In the genomic region with DNA sequence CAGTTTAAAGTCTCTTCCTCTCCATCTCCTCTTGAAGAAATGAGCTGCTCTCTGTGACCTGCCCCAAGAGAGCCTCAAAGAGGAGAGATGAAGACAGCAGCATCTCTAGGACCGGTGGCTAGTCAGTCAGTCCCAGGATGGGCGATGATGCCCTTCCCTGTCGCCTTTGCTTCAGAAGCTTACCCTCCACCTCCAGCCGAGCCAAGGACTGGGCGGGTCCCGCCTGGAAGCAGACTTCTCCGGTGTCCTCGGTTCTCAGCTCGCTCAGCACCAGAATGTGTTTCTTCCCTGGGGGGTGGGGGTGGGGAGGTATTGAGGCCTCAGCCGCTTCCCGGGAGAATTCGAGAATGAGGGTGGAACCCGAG, we compare ENCODE assay signal across 9 mouse cellular contexts. TPM values are rescaled to one million over a fixed set of nuclear protein-coding genes. Genes with fewer than 3 reads are reported as not detected.
DNase-seq lines count a peak whose midpoint lies in the region; ATAC-seq and TF ChIP-seq lines count a peak whose summit lies in the region.
"Had no signal": no experiment of that assay in that cellular context is flagged by ENCODE, and none has a peak within 500 bp of the region (broad histone marks: within the 10 kb centered on the region; RNA-seq: fewer than 3 reads in every experiment).

No protein-coding gene starts in this region.

- 2% methylated on average over 13 of the region's 13 CpGs for WGBS in cerebellum, adult 2 months
- WGBS in limb, embryonic 12.5 days: under 1% methylated on average over 13 of the region's 13 CpGs
- WGBS in stomach, embryonic 15.5 days: 5% methylated on average over 13 of the region's 13 CpGs

- no peak for ATAC-seq in megakaryocyte, adult 5-6 weeks (ENCODE audit: poor library complexity, severe bottlenecking)
- no peak for ATAC-seq in limb, embryonic 12.5 days (ENCODE audit: insufficient number of reproducible peaks, insufficient read depth, low FRiP score, low TSS enrichment, low read depth)
- ATAC-seq in stomach, embryonic 15.5 days (ENCODE audit: insufficient read depth, low FRiP score, low read depth): no peak
- no peak for ATAC-seq in megakaryocyte progenitor cell, adult 5-6 weeks (replicated peaks; ENCODE audit: poor library complexity)

- peak overlapping the region; percentile 81 for H3K4me2 ChIP-seq in limb, embryonic 12.5 days
- H3K4me2 ChIP-seq in stomach, embryonic 15.5 days: peak overlapping the region; percentile 95

- peak overlapping the region; percentile 68 for H3K4me3 ChIP-seq in cerebellum, adult 2 months (replicated peaks; ENCODE audit: insufficient read depth, low read depth, low read length)
- H3K4me3 ChIP-seq in megakaryocyte, embryonic 14.5 days (replicated peaks): peak overlapping the region; percentile 89
- peak overlapping the region; percentile 54 for H3K4me3 ChIP-seq in limb, embryonic 12.5 days (replicated peaks)
- H3K4me3 ChIP-seq in stomach, embryonic 15.5 days (replicated peaks): peak overlapping the region; percentile 49

- peaks cover 20% of the 10 kb centered on the region for H3K4me1 ChIP-seq in cerebellum, adult 2 months (ENCODE audit: control insufficient read depth, insufficient read depth, low read length)
- peaks cover 20% of the 10 kb centered on the region for H3K4me1 ChIP-seq in megakaryocyte, embryonic 14.5 days
- peaks cover 16% of the 10 kb centered on the region for H3K4me1 ChIP-seq in limb, embryonic 12.5 days (replicated peaks)
- H3K4me1 ChIP-seq in stomach, embryonic 15.5 days: peaks cover 12% of the 10 kb centered on the region

- no peak for TF ChIP-seq CTCF in cerebellum, adult 2 months (IDR thresholded peaks at IDR 0.05; ENCODE audit: borderline replicate concordance, insufficient read depth, low read depth, low read length)

- H3K27me3 ChIP-seq in cerebellum, adult 2 months (ENCODE audit: control insufficient read depth, insufficient read depth, low read length): no peaks in the 10 kb centered on the region
- H3K27me3 ChIP-seq in megakaryocyte, embryonic 14.5 days (replicated peaks): peaks cover 99% of the 10 kb centered on the region
- H3K27me3 ChIP-seq in limb, embryonic 12.5 days: peaks cover 84% of the 10 kb centered on the region
- H3K27me3 ChIP-seq in stomach, embryonic 15.5 days (replicated peaks): peaks cover 46% of the 10 kb centered on the region

- DNase-seq in cerebellum, adult 2 months: no peak
- DNase-seq in cerebellum, adult 8-10 months: no peak
- DNase-seq in left cerebral cortex, postnatal 14 days (ENCODE audit: low spot score in 2 of 2): no peak

- intact Hi-C loops in left cerebral cortex, postnatal 14 days (cut with DNase I): no loop called here

- H3K9me3 ChIP-seq in megakaryocyte, embryonic 14.5 days: peaks cover 7% of the 10 kb centered on the region; the same call in 1 of the 2 replicates
- H3K9me3 ChIP-seq in limb, embryonic 12.5 days: no peaks in the 10 kb centered on the region
- no peaks in the 10 kb centered on the region for H3K9me3 ChIP-seq in stomach, embryonic 15.5 days

- H3K27ac ChIP-seq in cerebellum, adult 2 months (ENCODE audit: insufficient read depth, low read length): no peak overlapping the region
- H3K27ac ChIP-seq in limb, embryonic 12.5 days: no peak overlapping the region
- H3K27ac ChIP-seq in stomach, embryonic 15.5 days: no peak overlapping the region

- no peaks in the 10 kb centered on the region for H3K36me3 ChIP-seq in megakaryocyte, embryonic 14.5 days (replicated peaks; ENCODE audit: low read length)
- H3K36me3 ChIP-seq in limb, embryonic 12.5 days: peaks cover 32% of the 10 kb centered on the region
- H3K36me3 ChIP-seq in stomach, embryonic 15.5 days: peaks cover 24% of the 10 kb centered on the region

- no peak for TF ChIP-seq POLR2A in cerebellum, adult 2 months (IDR thresholded peaks at IDR 0.05; ENCODE audit: borderline replicate concordance, insufficient read depth, low read length)

- H3K9ac ChIP-seq in limb, embryonic 12.5 days (replicated peaks): no peak overlapping the region; the same call in 1 of the 2 replicates
- no peak overlapping the region for H3K9ac ChIP-seq in stomach, embryonic 15.5 days

RNA-seq across cellular contexts. Expression of a gene that starts 7.7 kb away (rescaled TPM):
- 41.3 and 46.6 TPM in 2 replicates for polyA plus RNA-seq in cerebellum, adult 2 months (2012; rRNA removed)
- 1.7 TPM in 1 of 2 replicates, not detected in the other for polyA plus RNA-seq in megakaryocyte, embryonic 14.5 days (2012; ENCODE audit: insufficient read depth, low replicate concordance)
- total RNA-seq in megakaryocyte, adult 5-6 weeks (2015): 0.11 TPM in 1 of 2 replicates, not detected in the other
- total RNA-seq in megakaryocyte, adult 5-6 weeks (2017): 0.15 TPM in 1 of 2 replicates, not detected in the other
- 0.36 and 0.74 TPM in 2 replicates for polyA plus RNA-seq in limb, embryonic 12.5 days (2016; fragmentation: Nextera tagmentation; extraction: Ambion mirVana)
- 2.3 and 2.7 TPM in 2 replicates for polyA plus RNA-seq in stomach, embryonic 15.5 days (2015; fragmentation: Nextera tagmentation; extraction: Ambion mirVana)
- not detected in 2 replicates for total RNA-seq in megakaryocyte progenitor cell, adult 5-6 weeks (2015)
- 2.9 TPM in 1 of 2 replicates, not detected in the other for total RNA-seq in megakaryocyte progenitor cell, adult 5-6 weeks (2017)
- 10 to 100 TPM; 76.1 to 77.3 TPM for total RNA-seq in left cerebral cortex, postnatal 14 days (2021)

RNA-seq across cellular contexts. Expression of a gene that starts 7.9 kb away (rescaled TPM):
- polyA plus RNA-seq in cerebellum, adult 2 months (2012; rRNA removed): 88.3 and 92.6 TPM in 2 replicates
- polyA plus RNA-seq in megakaryocyte, embryonic 14.5 days (2012; ENCODE audit: insufficient read depth, low replicate concordance): 9.2 and 30.3 TPM in 2 replicates
- 0.50 and 0.69 TPM in 2 replicates for total RNA-seq in megakaryocyte, adult 5-6 weeks (2015)
- 0.37 and 0.41 TPM in 2 replicates for total RNA-seq in megakaryocyte, adult 5-6 weeks (2017)
- polyA plus RNA-seq in limb, embryonic 12.5 days (2016; fragmentation: Nextera tagmentation; extraction: Ambion mirVana): 22.1 and 27.1 TPM in 2 replicates
- 40.9 and 41.9 TPM in 2 replicates for polyA plus RNA-seq in stomach, embryonic 15.5 days (2015; fragmentation: Nextera tagmentation; extraction: Ambion mirVana)
- 0.27 and 0.83 TPM in 2 replicates for total RNA-seq in megakaryocyte progenitor cell, adult 5-6 weeks (2015)
- 0.57 and 2.0 TPM in 2 replicates for total RNA-seq in megakaryocyte progenitor cell, adult 5-6 weeks (2017)
- 10 to 100 TPM; 77.0 to 79.3 TPM for total RNA-seq in left cerebral cortex, postnatal 14 days (2021)

RNA-seq across cellular contexts. Expression of a gene that starts 19.2 kb away (rescaled TPM):
- polyA plus RNA-seq in cerebellum, adult 2 months (2012; rRNA removed): 41.1 and 44.0 TPM in 2 replicates
- 8.6 and 12.9 TPM in 2 replicates for polyA plus RNA-seq in megakaryocyte, embryonic 14.5 days (2012; ENCODE audit: insufficient read depth, low replicate concordance)
- not detected in 2 replicates for total RNA-seq in megakaryocyte, adult 5-6 weeks (2015)
- not detected in 2 replicates for total RNA-seq in megakaryocyte, adult 5-6 weeks (2017)
- polyA plus RNA-seq in limb, embryonic 12.5 days (2016; fragmentation: Nextera tagmentation; extraction: Ambion mirVana): 98.3 and 104 TPM in 2 replicates
- 75.1 and 84.0 TPM in 2 replicates for polyA plus RNA-seq in stomach, embryonic 15.5 days (2015; fragmentation: Nextera tagmentation; extraction: Ambion mirVana)
- total RNA-seq in megakaryocyte progenitor cell, adult 5-6 weeks (2015): 1.0 TPM in 1 of 2 replicates, not detected in the other
- total RNA-seq in megakaryocyte progenitor cell, adult 5-6 weeks (2017): 0.30 TPM in 1 of 2 replicates, not detected in the other
- total RNA-seq in left cerebral cortex, postnatal 14 days (2021): 10 to 100 TPM; 33.4 to 35.1 TPM

RNA-seq across cellular contexts. Expression of a gene that starts 19.9 kb away (rescaled TPM):
- polyA plus RNA-seq in cerebellum, adult 2 months (2012; rRNA removed): 64.7 and 68.6 TPM in 2 replicates
- polyA plus RNA-seq in megakaryocyte, embryonic 14.5 days (2012; ENCODE audit: insufficient read depth, low replicate concordance): 2.3 and 2.4 TPM in 2 replicates
- not detected in 2 replicates for total RNA-seq in megakaryocyte, adult 5-6 weeks (2015)
- total RNA-seq in megakaryocyte, adult 5-6 weeks (2017): not detected in 2 replicates
- 9.5 and 11.9 TPM in 2 replicates for polyA plus RNA-seq in limb, embryonic 12.5 days (2016; fragmentation: Nextera tagmentation; extraction: Ambion mirVana)
- polyA plus RNA-seq in stomach, embryonic 15.5 days (2015; fragmentation: Nextera tagmentation; extraction: Ambion mirVana): 8.0 and 9.6 TPM in 2 replicates
- total RNA-seq in megakaryocyte progenitor cell, adult 5-6 weeks (2015): not detected in 2 replicates
- total RNA-seq in megakaryocyte progenitor cell, adult 5-6 weeks (2017): not detected in 2 replicates
- total RNA-seq in left cerebral cortex, postnatal 14 days (2021): 10 to 100 TPM; 30.7 to 31.9 TPM
- total RNA-seq: common myeloid progenitor, adult 5-6 weeks had no signal

RNA-seq across cellular contexts. Expression of a gene that starts 34.3 kb away (rescaled TPM):
- polyA plus RNA-seq in cerebellum, adult 2 months (2012; rRNA removed): 29.3 and 29.8 TPM in 2 replicates
- 35.7 and 52.7 TPM in 2 replicates for polyA plus RNA-seq in megakaryocyte, embryonic 14.5 days (2012; ENCODE audit: insufficient read depth, low replicate concordance)
- total RNA-seq in megakaryocyte, adult 5-6 weeks (2015): 9.5 and 10.7 TPM in 2 replicates
- total RNA-seq in megakaryocyte, adult 5-6 weeks (2017): 17.2 and 20.5 TPM in 2 replicates
- 29.3 and 30.3 TPM in 2 replicates for polyA plus RNA-seq in limb, embryonic 12.5 days (2016; fragmentation: Nextera tagmentation; extraction: Ambion mirVana)
- 16.1 and 18.1 TPM in 2 replicates for polyA plus RNA-seq in stomach, embryonic 15.5 days (2015; fragmentation: Nextera tagmentation; extraction: Ambion mirVana)
- total RNA-seq in megakaryocyte progenitor cell, adult 5-6 weeks (2015): 7.9 and 9.6 TPM in 2 replicates
- 11.3 and 24.0 TPM in 2 replicates for total RNA-seq in megakaryocyte progenitor cell, adult 5-6 weeks (2017)
- total RNA-seq in left cerebral cortex, postnatal 14 days (2021): 10 to 100 TPM; 30.6 to 32.7 TPM

Comparison
In these comparisons a context has a peak if more than half of its experiments do, and no peak if none do; other contexts are left out.
1. RNA of a gene that starts 7.7 kb away (polyA plus RNA-seq): 41.3 to 46.6 TPM in cerebellum, adult 2 months; 2.3 to 2.7 TPM in stomach, embryonic 15.5 days, 1.7 TPM in megakaryocyte, embryonic 14.5 days and 0.36 to 0.74 TPM in limb, embryonic 12.5 days; every median in the first group is over 10 times any median in the second.
2. Peak in every context shown above with its lines, with median percentiles within 50 percentile points of each other: H3K4me3 ChIP-seq.